ENCODE assay signal across 11 mouse cellular contexts in the genomic region with DNA sequence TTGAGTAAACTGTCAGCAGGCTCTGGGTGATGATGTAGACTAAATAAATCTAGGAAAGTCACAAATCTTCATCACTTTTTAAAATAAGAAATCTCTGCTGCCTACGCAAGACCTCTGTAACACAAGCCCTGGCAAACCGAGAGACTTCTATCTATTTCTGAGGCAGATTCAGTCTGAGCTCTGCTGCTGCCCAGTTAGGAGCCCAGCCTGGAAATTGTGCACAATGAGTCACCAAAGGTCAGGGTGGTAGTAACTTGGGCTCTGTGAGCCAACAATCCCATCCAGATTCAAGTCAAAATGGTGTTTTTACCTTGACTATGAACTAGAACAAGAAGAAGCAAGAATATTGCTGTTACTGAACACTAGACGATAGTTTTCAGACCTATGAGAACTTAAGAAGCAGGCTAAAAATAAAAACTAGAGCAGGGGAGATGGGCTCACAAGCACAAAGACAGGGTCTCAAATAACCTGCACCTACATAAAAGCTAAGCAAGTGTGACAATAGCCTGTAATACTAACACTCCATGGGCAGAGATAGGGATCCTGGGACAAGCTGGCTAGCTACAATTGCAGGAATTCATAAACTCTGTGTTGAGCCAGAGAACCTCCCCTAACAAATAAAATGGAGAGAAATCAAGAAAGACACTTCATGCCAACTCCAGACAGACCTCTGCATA.
"Had no signal": no experiment of that assay in that cellular context is flagged by ENCODE, and none has a peak within 500 bp of the region (broad histone marks: within the 10 kb centered on the region; RNA-seq: fewer than 3 reads in every experiment).

No protein-coding gene starts in this region.

- ATAC-seq: intestine, embryonic 16.5 days; midbrain, embryonic 16.5 days had no signal

- H3K27ac ChIP-seq: limb, embryonic 13.5 days; liver, embryonic 13.5 days; midbrain, embryonic 12.5 days had no signal

- H3K9me3 ChIP-seq: limb, embryonic 13.5 days; liver, embryonic 13.5 days; midbrain, embryonic 12.5 days had no signal

- H3K4me3 ChIP-seq: limb, embryonic 13.5 days; liver, embryonic 13.5 days; midbrain, embryonic 12.5 days had no signal

- H3K36me3 ChIP-seq: limb, embryonic 13.5 days; liver, embryonic 13.5 days; midbrain, embryonic 12.5 days had no signal

- H3K9ac ChIP-seq: limb, embryonic 13.5 days; liver, embryonic 13.5 days; midbrain, embryonic 12.5 days had no signal

- DNase-seq: kidney, adult 8-10 months; left cerebral cortex, postnatal 4 days; liver, embryonic 13.5 days; lung, adult 18-20 months; lung, postnatal 36 days; right cerebral cortex, postnatal 14 days; thymus, postnatal 36 days had no signal

- H3K27me3 ChIP-seq: limb, embryonic 13.5 days; liver, embryonic 13.5 days; midbrain, embryonic 12.5 days had no signal

- H3K4me1 ChIP-seq: limb, embryonic 13.5 days; midbrain, embryonic 12.5 days had no signal

- H3K4me2 ChIP-seq: limb, embryonic 13.5 days; liver, embryonic 13.5 days; midbrain, embryonic 12.5 days had no signal
